Mouse (Mus musculus) neural tube, embryonic 15.5 days (tissue): ENCODE results near the gene Sfi1. TPM values are rescaled to one million over a fixed set of nuclear protein-coding genes. Genes with fewer than 3 reads are reported as not detected.
"Not testable (repeated sequence)": the region's sequence is repeated elsewhere in the genome, so short reads cannot be mapped to it uniquely, and the experiment has no call there.

Experiments used
- ATAC-seq: fragments of 200-750 bp; cut with Nextera tagmentation; 2 replicates; pipeline ENCODE4 v1.8.0; 2017; ENCODE audit warnings: mild to moderate bottlenecking, moderate TSS enrichment, moderate library complexity; ENCODE audit not compliant: low FRiP score
- H3K27ac ChIP-seq: fragments of 300-500 bp; sonication (generic); replicated peaks from 2 replicates; pipeline ENCODE4 v1.5.1; 2015; ENCODE audit warnings: mild to moderate bottlenecking, inconsistent platforms
- H3K27me3 ChIP-seq: fragments of 300-500 bp; sonication (generic); replicated peaks from 2 replicates; pipeline ENCODE4 v1.6.1; 2015; ENCODE audit warnings: inconsistent platforms
- H3K36me3 ChIP-seq: fragments of 300-500 bp; sonication (generic); 2 replicates; pipeline ENCODE4 v1.6.1; 2015; ENCODE audit warnings: inconsistent platforms
- H3K4me1 ChIP-seq: fragments of 300-500 bp; sonication (generic); 2 replicates; pipeline ENCODE4 v1.6.1; 2015; ENCODE audit warnings: inconsistent platforms
- H3K4me2 ChIP-seq: fragments of 300-500 bp; sonication (generic); 2 replicates; pipeline ENCODE4 v1.6.1; 2015; ENCODE audit warnings: inconsistent platforms, mild to moderate bottlenecking, moderate library complexity
- H3K4me3 ChIP-seq: fragments of 300-500 bp; sonication (generic); replicated peaks from 2 replicates; pipeline ENCODE4 v1.5.1; 2015; ENCODE audit warnings: mild to moderate bottlenecking, inconsistent platforms
- H3K9ac ChIP-seq: fragments of 300-500 bp; sonication (generic); replicated peaks from 2 replicates; pipeline ENCODE4 v1.6.1; 2015; ENCODE audit warnings: mild to moderate bottlenecking, inconsistent platforms
- H3K9me3 ChIP-seq: fragments of 300-500 bp; sonication (generic); replicated peaks from 2 replicates; pipeline ENCODE4 v1.6.1; 2016; ENCODE audit warnings: inconsistent platforms
- WGBS: fragments of 180-500 bp; shearing (Covaris S2); methylation state at CpG from one replicate; pipeline ENCODE4 v1.1.7; 2015; ENCODE audit warnings: mixed read lengths; 5-methylcytosine and 5-hydroxymethylcytosine counted together
- polyA plus RNA-seq: library from polyadenylated mRNA; unstranded; fragments of >200 nt; fragmentation: Nextera tagmentation; extraction: Ambion mirVana; gene quantifications from 2 replicates; pipeline ENCODE4 v1.2.1, GENCODE M21; 2015

The Sfi1 gene
- polyA plus RNA-seq, 1 experiment from 2014 or later = 15.7 TPM

- not testable (repeated sequence) for H3K27ac ChIP-seq, H3K27me3 ChIP-seq
- 84% methylated on average over 2 of the region's 2 CpGs for WGBS
These were observed 54.9 kb downstream of the Sfi1 start for GRCm38 (mm10) chr11:3138323-3138722.

GRCm38 (mm10) chr11:3137279-3137678, 56.0 kb downstream of the Sfi1 start:
- H3K4me1 ChIP-seq, H3K36me3 ChIP-seq, H3K27me3 ChIP-seq, H3K27ac ChIP-seq, H3K4me2 ChIP-seq, H3K9ac ChIP-seq, H3K4me3 ChIP-seq: not testable (repeated sequence)
- peaks cover 20% of the 10 kb centered on the region for H3K9me3 ChIP-seq
- WGBS = 98% methylated on average over 4 of the region's 4 CpGs
- 0 out of 2 replicates have a peak, but pooled peaks have one; percentile 10 for ATAC-seq

More at GRCm38 (mm10) chr11:3138323-3138722, 54.9 kb downstream of the Sfi1 start:
- not testable (repeated sequence) for H3K4me3 ChIP-seq, H3K4me2 ChIP-seq, ATAC-seq, H3K36me3 ChIP-seq, H3K4me1 ChIP-seq, H3K9ac ChIP-seq
- peaks cover 20% of the 10 kb centered on the region for H3K9me3 ChIP-seq

- not testable (repeated sequence) for H3K4me3 ChIP-seq, H3K9ac ChIP-seq, H3K27ac ChIP-seq, H3K4me2 ChIP-seq, ATAC-seq, H3K27me3 ChIP-seq, H3K4me1 ChIP-seq
- H3K9me3 ChIP-seq = peaks cover 21% of the 10 kb centered on the region
- H3K36me3 ChIP-seq = 0 out of 2 replicates have a peak, but pooled peaks cover 11% of the 10 kb centered on the region
- WGBS = 83% methylated on average over 3 of the region's 3 CpGs
These were observed 57.3 kb downstream of the Sfi1 start for GRCm38 (mm10) chr11:3135956-3136355.

- H3K4me2 ChIP-seq, H3K27ac ChIP-seq, H3K9ac ChIP-seq, H3K27me3 ChIP-seq, H3K4me1 ChIP-seq, H3K4me3 ChIP-seq, ATAC-seq: not testable (repeated sequence)
- Histone ChIP-seq H3K36me3 (peaks cover 12% of the 10 kb centered on the region; the same call in 1 of the 2 replicates), H3K9me3 (peaks cover 21% of the 10 kb centered on the region)
- 93% methylated on average over 3 of the region's 7 CpGs for WGBS
These were observed 57.9 kb downstream of the Sfi1 start for GRCm38 (mm10) chr11:3135391-3135790.

GRCm38 (mm10) chr11:3133360-3133759, 59.9 kb downstream of the Sfi1 start:
- peaks cover 20% of the 10 kb centered on the region for H3K9me3 ChIP-seq
- not testable (repeated sequence) for H3K4me2 ChIP-seq, H3K27me3 ChIP-seq, H3K4me1 ChIP-seq, H3K4me3 ChIP-seq, H3K9ac ChIP-seq, H3K27ac ChIP-seq
- peaks cover 16% of the 10 kb centered on the region; the same call in 1 of the 2 replicates for H3K36me3 ChIP-seq
- peak; percentile 13 for ATAC-seq
- WGBS = no CpG with 5 or more reads among the region's 4 CpGs

GRCm38 (mm10) chr11:3132957-3133356, 60.3 kb downstream of the Sfi1 start:
- H3K9me3 ChIP-seq = peaks cover 18% of the 10 kb centered on the region
- H3K4me3 ChIP-seq, H3K4me2 ChIP-seq, H3K27ac ChIP-seq, H3K27me3 ChIP-seq, H3K4me1 ChIP-seq, H3K9ac ChIP-seq: not testable (repeated sequence)
- WGBS = 88% methylated on average over 3 of the region's 3 CpGs
- H3K36me3 ChIP-seq = peaks cover 16% of the 10 kb centered on the region; the same call in 1 of the 2 replicates
- ATAC-seq = peak; percentile 9; the same call in 1 of the 2 replicates

GRCm38 (mm10) chr11:3132001-3132400, 61.3 kb downstream of the Sfi1 start:
- Histone ChIP-seq H3K36me3 (peaks cover 16% of the 10 kb centered on the region; the same call in 1 of the 2 replicates), H3K9me3 (peaks cover 16% of the 10 kb centered on the region)
- ATAC-seq = peak; percentile 23; the same call in 1 of the 2 replicates
- H3K27ac ChIP-seq, H3K27me3 ChIP-seq, H3K9ac ChIP-seq, H3K4me1 ChIP-seq, H3K4me2 ChIP-seq, H3K4me3 ChIP-seq: not testable (repeated sequence)
- 96% methylated on average over 9 of the region's 10 CpGs for WGBS

GRCm38 (mm10) chr11:3129852-3130251, 63.4 kb downstream of the Sfi1 start:
- H3K4me1 ChIP-seq, H3K4me3 ChIP-seq, ATAC-seq, H3K27ac ChIP-seq, H3K4me2 ChIP-seq, H3K9ac ChIP-seq, H3K27me3 ChIP-seq: not testable (repeated sequence)
- H3K9me3 ChIP-seq = peaks cover 16% of the 10 kb centered on the region
- WGBS = 91% methylated on average over 8 of the region's 8 CpGs
- H3K36me3 ChIP-seq = peaks cover 12% of the 10 kb centered on the region; the same call in 1 of the 2 replicates

- H3K9me3 ChIP-seq = peaks cover 16% of the 10 kb centered on the region
- H3K27ac ChIP-seq, H3K4me2 ChIP-seq, H3K4me1 ChIP-seq, ATAC-seq, H3K27me3 ChIP-seq, H3K4me3 ChIP-seq, H3K9ac ChIP-seq: not testable (repeated sequence)
- 100% methylated on average over 2 of the region's 2 CpGs for WGBS
- peaks cover 12% of the 10 kb centered on the region; the same call in 1 of the 2 replicates for H3K36me3 ChIP-seq
These were observed 64.0 kb downstream of the Sfi1 start for GRCm38 (mm10) chr11:3129276-3129675.

GRCm38 (mm10) chr11:3127303-3127795, 65.9 kb downstream of the Sfi1 start:
- WGBS = 95% methylated on average over 4 of the region's 7 CpGs

GRCm38 (mm10) chr11:3126478-3127302, 66.6 kb downstream of the Sfi1 start:
- not testable (repeated sequence) for H3K9me3 ChIP-seq, H3K27ac ChIP-seq, H3K4me1 ChIP-seq, H3K9ac ChIP-seq, H3K27me3 ChIP-seq, H3K36me3 ChIP-seq, H3K4me3 ChIP-seq, H3K4me2 ChIP-seq
- 81% methylated on average over 6 of the region's 6 CpGs for WGBS
- ATAC-seq = peak; percentile 3

More at GRCm38 (mm10) chr11:3127303-3127795, 65.9 kb downstream of the Sfi1 start:
- H3K27ac ChIP-seq, H3K4me1 ChIP-seq, H3K36me3 ChIP-seq, H3K4me3 ChIP-seq, H3K4me2 ChIP-seq, H3K27me3 ChIP-seq, H3K9ac ChIP-seq: not testable (repeated sequence)
- ATAC-seq = peak; percentile 21
- peaks cover 13% of the 10 kb centered on the region for H3K9me3 ChIP-seq

- not testable (repeated sequence) for H3K4me2 ChIP-seq, H3K9me3 ChIP-seq, H3K36me3 ChIP-seq, H3K27me3 ChIP-seq, H3K4me3 ChIP-seq, H3K27ac ChIP-seq, H3K9ac ChIP-seq, H3K4me1 ChIP-seq, ATAC-seq
- WGBS = 98% methylated on average over 3 of the region's 4 CpGs
These were observed 67.3 kb downstream of the Sfi1 start for GRCm38 (mm10) chr11:3125922-3126321.
